Mouse (Mus musculus) liver, embryonic 12.5 days (tissue): ENCODE results near the gene Mapk7. TPM values are rescaled to one million over a fixed set of nuclear protein-coding genes. Genes with fewer than 3 reads are reported as not detected.

Experiments
- ATAC-seq: fragments of 200-750 bp; cut with Nextera tagmentation; 2 replicates; pipeline ENCODE4 v1.8.0; 2017; ENCODE audit warnings: moderate number of reproducible peaks, mild to moderate bottlenecking, moderate library complexity
- H3K27ac ChIP-seq: fragments of 300-500 bp; sonication (generic); 2 replicates; pipeline ENCODE4 v1.5.1; 2016; ENCODE audit warnings: mild to moderate bottlenecking
- H3K27me3 ChIP-seq: fragments of 300-500 bp; sonication (generic); replicated peaks from 2 replicates; pipeline ENCODE4 v1.6.1; 2016; ENCODE audit warnings: mild to moderate bottlenecking, moderate library complexity
- H3K36me3 ChIP-seq: fragments of 300-500 bp; sonication (generic); 2 replicates; pipeline ENCODE4 v1.6.1; 2016; ENCODE audit warnings: mild to moderate bottlenecking, moderate library complexity
- H3K4me1 ChIP-seq: fragments of 300-500 bp; sonication (generic); 2 replicates; pipeline ENCODE4 v1.6.1; 2016
- H3K4me2 ChIP-seq: fragments of 300-500 bp; sonication (generic); 2 replicates; pipeline ENCODE4 v1.6.1; 2016; ENCODE audit warnings: mild to moderate bottlenecking, moderate library complexity
- H3K4me3 ChIP-seq: fragments of 300-500 bp; sonication (generic); 2 replicates; pipeline ENCODE4 v1.5.1; 2016; ENCODE audit warnings: mild to moderate bottlenecking, moderate library complexity
- H3K9ac ChIP-seq: fragments of 300-500 bp; sonication (generic); 2 replicates; pipeline ENCODE4 v1.6.1; 2016; ENCODE audit warnings: mild to moderate bottlenecking, moderate library complexity
- H3K9me3 ChIP-seq: fragments of 300-500 bp; sonication (generic); replicated peaks from 2 replicates; pipeline ENCODE4 v1.6.1; 2016; ENCODE audit warnings: mild to moderate bottlenecking, moderate library complexity
- WGBS: fragments of 180-500 bp; shearing (Covaris S2); methylation state at CpG from one replicate; pipeline ENCODE4 v1.1.7; 2016; ENCODE audit not compliant: insufficient replicate concordance; 5-methylcytosine and 5-hydroxymethylcytosine counted together
- polyA plus RNA-seq: library from polyadenylated mRNA; unstranded; fragments of >200 nt; fragmentation: Nextera tagmentation; extraction: Ambion mirVana; gene quantifications from 2 replicates; pipeline ENCODE4 v1.2.1, GENCODE M21; 2016

Mapk7 gene
- polyA plus RNA-seq, result 12.9 and 14.8 TPM in 2 replicates

DNA sequence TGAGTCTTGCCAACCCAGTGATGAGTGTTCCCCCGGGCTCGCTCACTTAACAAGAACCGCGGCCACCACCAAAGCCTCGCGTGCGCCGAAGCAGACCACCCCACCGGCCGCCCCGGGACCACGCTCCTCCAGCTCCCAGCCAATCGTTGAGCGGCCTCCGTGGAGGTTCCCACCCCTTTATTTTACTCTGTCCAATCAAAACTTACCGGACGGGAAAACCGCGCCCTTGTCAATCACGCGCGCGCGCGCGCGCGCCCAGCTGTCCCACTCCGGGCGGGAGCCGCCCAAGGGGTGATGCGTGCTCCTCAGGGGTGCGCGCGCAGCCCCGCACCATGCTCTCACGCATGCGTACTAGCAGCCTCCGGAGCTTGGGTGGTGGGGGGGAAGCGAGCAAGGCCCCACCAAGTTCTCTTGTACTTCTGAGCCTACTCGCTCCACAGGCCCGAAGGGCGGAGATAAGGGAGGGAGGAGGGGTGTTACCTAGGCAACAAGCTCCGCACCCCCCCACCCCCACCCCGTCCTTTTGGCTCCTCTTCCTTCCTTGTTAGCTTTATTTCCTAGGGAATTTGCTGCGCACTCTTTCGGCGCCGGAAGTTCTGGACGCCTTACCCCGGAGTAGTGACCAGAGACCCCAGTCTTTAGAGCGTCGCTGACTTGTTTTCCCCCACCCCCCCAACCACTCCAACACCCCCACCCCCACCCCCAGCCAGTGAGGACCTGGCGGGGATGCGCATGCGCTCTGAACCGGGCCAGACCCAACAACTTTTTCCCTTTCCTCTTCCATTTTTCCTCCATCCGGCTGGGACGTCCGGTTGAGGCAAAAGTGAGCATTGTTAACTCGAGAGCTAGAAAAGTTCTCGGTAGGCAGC lies at the start of gene Mapk7:
Mapk7 (minus strand) TSS at position 278 of the 869 bp plus-strand sequence.
- WGBS, result under 1% methylated on average over 62 of the region's 62 CpGs
- H3K27me3 ChIP-seq, result no peaks in the 10 kb centered on the region
- peak within 1 kb of the TSS; percentile 83 for H3K4me2 ChIP-seq
- H3K27ac ChIP-seq, result peak within 1 kb of the TSS; percentile 75
- peak within 1 kb of the TSS; percentile 74 for H3K9ac ChIP-seq
- H3K36me3 ChIP-seq, result peaks cover 34% of the 10 kb centered on the region
- ATAC-seq, result peak; percentile 92
- H3K4me1 ChIP-seq, result peaks cover 30% of the 10 kb centered on the region
- H3K4me3 ChIP-seq, result peak within 1 kb of the TSS; percentile 74
- H3K9me3 ChIP-seq, result no peaks in the 10 kb centered on the region

DNA sequence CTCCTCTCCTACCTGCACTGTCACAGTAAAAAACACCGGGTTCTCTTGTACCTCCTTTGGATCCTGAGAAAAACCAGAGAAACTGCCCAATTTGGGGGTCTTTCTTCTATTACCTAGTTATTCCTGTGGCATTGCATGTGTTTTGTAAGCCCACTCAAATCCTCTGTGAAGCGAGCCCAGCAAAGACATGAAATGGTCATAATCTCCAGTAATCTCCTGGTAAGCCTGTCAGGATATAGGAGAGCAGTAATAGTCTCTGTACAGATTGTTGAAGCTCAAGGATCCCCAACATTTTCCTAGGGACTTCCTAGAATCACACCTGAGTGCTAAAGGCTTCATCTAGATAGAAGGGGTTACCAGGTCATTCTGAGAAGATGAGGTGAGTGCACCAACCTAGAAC lies 46.9 kb upstream of the Mapk7 start:
- Histone ChIP-seq H3K27ac (no peak overlapping the region), H3K9me3 (no peaks in the 10 kb centered on the region), H3K27me3 (0 out of 2 replicates have a peak, but pooled peaks cover 3% of the 10 kb centered on the region), H3K4me3 (no peak overlapping the region), H3K4me2 (no peak overlapping the region), H3K9ac (no peak overlapping the region), H3K4me1 (0 out of 2 replicates have a peak, but pooled peaks cover 3% of the 10 kb centered on the region), H3K36me3 (peaks cover 8% of the 10 kb centered on the region)
- no peak for ATAC-seq
- 56% methylated on average over 2 of the region's 2 CpGs for WGBS

DNA sequence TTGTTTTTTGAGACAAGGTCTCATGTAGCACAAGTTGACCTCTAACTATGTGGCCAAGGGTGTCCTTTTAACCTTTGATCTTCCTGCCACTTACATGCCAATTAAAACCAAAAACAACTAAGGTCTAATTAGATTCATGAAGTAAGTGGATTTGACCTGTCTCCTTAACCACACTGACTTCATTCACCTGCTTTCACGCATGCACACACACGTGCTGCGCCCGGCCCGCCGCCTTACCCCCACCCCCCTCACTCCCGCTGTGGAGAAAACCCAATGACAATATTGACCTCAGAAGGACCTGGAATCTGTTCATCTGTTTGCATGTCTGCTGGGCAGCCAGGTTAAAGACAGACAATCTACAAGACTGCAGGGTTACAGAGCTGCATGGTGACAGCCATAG lies 46.4 kb upstream of the Mapk7 start:
- 73% methylated on average over 7 of the region's 7 CpGs for WGBS

DNA sequence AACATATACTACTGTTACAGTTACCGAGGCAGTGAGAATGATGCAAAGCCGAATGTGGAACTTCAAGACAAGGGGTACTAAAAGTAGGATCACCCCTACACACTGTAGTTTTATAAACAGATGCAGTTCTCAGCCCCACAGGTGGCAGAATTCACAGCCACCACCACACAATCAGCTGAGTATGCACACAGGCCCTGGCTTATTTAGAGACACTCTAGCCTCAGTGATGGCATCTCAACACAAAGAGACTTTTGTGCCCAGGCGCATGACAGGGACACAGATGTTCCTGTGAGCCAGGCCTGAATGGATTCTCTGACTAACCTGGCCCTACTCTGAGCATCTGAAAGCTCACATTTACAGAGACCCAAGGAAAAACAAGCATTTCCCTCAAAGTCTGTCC lies 43.2 kb upstream of the Mapk7 start:
- Histone ChIP-seq H3K9ac (no peak overlapping the region), H3K4me3 (no peak overlapping the region), H3K27me3 (0 out of 2 replicates have a peak, but pooled peaks cover 6% of the 10 kb centered on the region), H3K36me3 (no peaks in the 10 kb centered on the region), H3K4me2 (no peak overlapping the region), H3K9me3 (no peaks in the 10 kb centered on the region), H3K27ac (no peak overlapping the region), H3K4me1 (0 out of 2 replicates have a peak, but pooled peaks cover 3% of the 10 kb centered on the region)
- ATAC-seq, result no peak
- WGBS, result 79% methylated on average over 3 of the region's 3 CpGs

More for the DNA sequence above, 46.4 kb upstream of the Mapk7 start:
- no peaks in the 10 kb centered on the region for H3K9me3 ChIP-seq
- H3K4me3 ChIP-seq, result no peak overlapping the region
- H3K27ac ChIP-seq, result no peak overlapping the region
- no peak overlapping the region for H3K9ac ChIP-seq
- peaks cover 6% of the 10 kb centered on the region; the same call in 1 of the 2 replicates for H3K36me3 ChIP-seq
- no peak overlapping the region for H3K4me2 ChIP-seq
- H3K4me1 ChIP-seq, result 0 out of 2 replicates have a peak, but pooled peaks cover 3% of the 10 kb centered on the region
- 0 out of 2 replicates have a peak, but pooled peaks cover 3% of the 10 kb centered on the region for H3K27me3 ChIP-seq
- no peak for ATAC-seq

DNA sequence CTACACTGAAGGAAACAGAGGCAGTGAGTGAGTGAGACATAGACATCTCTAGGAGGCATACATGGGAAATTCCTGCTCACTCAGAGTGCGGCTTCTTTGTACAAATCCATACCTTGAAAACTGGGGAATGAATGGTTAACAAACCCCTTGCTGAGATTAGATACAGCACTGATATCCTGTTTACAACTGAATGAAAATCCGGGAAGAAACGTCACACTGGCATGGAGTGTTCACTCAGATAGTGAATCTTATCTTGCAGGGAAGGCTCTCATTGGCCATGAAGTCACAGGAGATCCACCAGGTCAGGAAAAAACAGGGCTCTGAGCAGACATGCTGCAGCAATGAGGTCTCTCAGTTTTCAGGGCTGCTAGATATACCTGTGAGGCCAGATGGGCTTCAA lies 42.7 kb upstream of the Mapk7 start:
- H3K27ac ChIP-seq, result no peak overlapping the region
- 32% methylated on average over 3 of the region's 3 CpGs for whole genome bisulfite sequencing
- no peak overlapping the region for H3K4me3 ChIP-seq
- H3K9me3 ChIP-seq, result no peaks in the 10 kb centered on the region
- no peak for ATAC-seq
- 0 out of 2 replicates have a peak, but pooled peaks cover 3% of the 10 kb centered on the region for H3K4me1 ChIP-seq
- H3K27me3 ChIP-seq, result 0 out of 2 replicates have a peak, but pooled peaks cover 6% of the 10 kb centered on the region
- no peaks in the 10 kb centered on the region for H3K36me3 ChIP-seq
- H3K9ac ChIP-seq, result no peak overlapping the region
- no peak overlapping the region for H3K4me2 ChIP-seq

DNA sequence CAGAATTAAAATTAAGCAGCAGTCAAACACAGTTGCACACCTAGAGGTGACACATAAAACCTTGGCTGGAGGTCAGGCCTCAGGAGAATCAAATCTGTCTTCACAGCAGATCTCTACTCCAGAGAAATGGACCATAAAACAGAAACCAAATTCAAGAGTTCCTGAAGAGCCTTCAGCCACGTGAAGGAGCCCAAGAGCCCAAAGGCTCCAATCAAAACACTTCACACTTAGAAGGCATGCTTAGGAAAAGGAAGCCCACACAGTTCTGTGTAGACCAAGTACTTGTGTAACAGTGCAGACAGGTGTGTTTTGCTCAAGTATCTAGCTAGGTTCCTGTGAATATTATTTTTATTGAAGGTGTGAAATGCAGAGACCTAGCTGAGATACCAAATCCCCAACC lies 41.3 kb upstream of the Mapk7 start:
- Histone ChIP-seq H3K9me3 (no peaks in the 10 kb centered on the region), H3K27me3 (0 out of 2 replicates have a peak, but pooled peaks cover 6% of the 10 kb centered on the region), H3K9ac (no peak overlapping the region), H3K4me2 (no peak overlapping the region), H3K4me3 (no peak overlapping the region), H3K27ac (no peak overlapping the region), H3K36me3 (no peaks in the 10 kb centered on the region), H3K4me1 (no peaks in the 10 kb centered on the region)
- ATAC-seq, result no peak
- 39% methylated on average over 1 of the region's 1 CpGs for WGBS

DNA sequence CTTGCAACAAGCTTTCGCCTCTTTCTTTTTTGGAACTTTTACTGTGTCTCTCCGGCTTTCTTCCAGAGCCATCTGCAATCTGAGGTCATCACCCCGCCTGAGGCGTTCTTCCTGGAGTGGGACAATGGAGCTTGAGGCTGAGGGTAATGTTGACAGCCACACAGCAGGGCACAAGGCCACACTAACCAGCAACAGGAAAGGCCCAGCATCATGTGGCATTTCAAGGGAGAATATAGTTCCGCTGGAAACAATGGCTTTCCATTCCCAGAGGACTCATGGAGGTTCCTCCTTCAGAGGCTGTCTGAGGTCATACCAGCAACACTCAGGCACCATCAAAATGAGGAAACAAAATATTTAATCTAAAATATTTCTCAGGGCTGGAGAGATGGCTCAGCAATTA lies 39.4 kb upstream of the Mapk7 start:
- H3K9me3 ChIP-seq, result no peaks in the 10 kb centered on the region
- no peak for ATAC-seq
- no peak overlapping the region for H3K4me2 ChIP-seq
- H3K9ac ChIP-seq, result no peak overlapping the region
- WGBS, result 41% methylated on average over 5 of the region's 5 CpGs
- no peak overlapping the region for H3K4me3 ChIP-seq
- no peaks in the 10 kb centered on the region for H3K36me3 ChIP-seq
- H3K27ac ChIP-seq, result no peak overlapping the region
- H3K27me3 ChIP-seq, result 0 out of 2 replicates have a peak, but pooled peaks cover 6% of the 10 kb centered on the region
- H3K4me1 ChIP-seq, result 0 out of 2 replicates have a peak, but pooled peaks cover 3% of the 10 kb centered on the region

DNA sequence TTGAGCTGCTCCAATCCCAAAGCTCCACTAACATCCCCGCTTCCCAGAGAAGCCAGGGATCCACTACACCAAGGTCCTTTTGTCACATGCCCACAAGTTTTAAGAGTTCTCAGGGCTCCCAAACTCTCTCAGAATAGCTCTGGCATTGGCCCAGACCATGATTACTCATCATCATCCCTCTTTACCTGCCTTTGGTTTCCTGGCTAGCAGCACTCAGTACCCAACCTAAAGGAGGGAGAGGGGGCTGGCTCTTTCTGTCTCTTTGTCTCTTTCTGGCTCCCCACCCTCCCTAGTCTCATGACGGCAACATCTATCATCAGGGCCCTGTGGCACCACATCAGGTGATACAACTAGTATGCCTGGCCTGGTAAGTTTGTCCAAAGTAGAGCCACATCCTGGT lies 38.6 kb upstream of the Mapk7 start:
- Histone ChIP-seq H3K9me3 (no peaks in the 10 kb centered on the region), H3K27me3 (0 out of 2 replicates have a peak, but pooled peaks cover 6% of the 10 kb centered on the region), H3K4me2 (no peak overlapping the region), H3K27ac (no peak overlapping the region), H3K36me3 (no peaks in the 10 kb centered on the region), H3K4me1 (0 out of 2 replicates have a peak, but pooled peaks cover 3% of the 10 kb centered on the region), H3K9ac (no peak overlapping the region), H3K4me3 (no peak overlapping the region)
- 76% methylated on average over 2 of the region's 2 CpGs for WGBS
- ATAC-seq, result no peak

DNA sequence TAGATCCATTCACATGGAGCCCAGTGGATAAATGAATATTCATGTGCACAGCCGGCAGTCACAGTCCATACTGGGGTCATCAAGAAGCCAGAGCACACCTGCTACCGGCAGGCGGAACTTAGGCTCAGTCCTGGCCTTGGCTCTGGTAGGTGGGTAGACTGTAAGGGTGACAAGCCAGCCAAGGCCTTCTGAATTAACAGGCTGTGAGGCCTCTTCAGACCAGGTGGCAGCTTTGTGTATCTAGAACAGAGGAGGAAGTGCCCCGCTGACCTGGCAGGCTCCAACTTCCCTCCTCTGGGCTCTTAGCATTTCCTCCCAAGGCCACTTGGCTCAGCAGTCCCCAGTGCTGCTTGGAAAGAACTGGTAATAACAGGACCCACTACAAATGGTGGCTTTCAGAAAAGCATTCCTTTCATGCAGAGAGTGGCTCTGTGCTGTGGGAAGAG lies 35.1 kb upstream of the Mapk7 start:
- Histone ChIP-seq H3K27me3 (no peaks in the 10 kb centered on the region), H3K4me2 (no peak overlapping the region), H3K27ac (no peak overlapping the region), H3K9ac (no peak overlapping the region), H3K4me3 (no peak overlapping the region), H3K36me3 (no peaks in the 10 kb centered on the region), H3K4me1 (0 out of 2 replicates have a peak, but pooled peaks cover 3% of the 10 kb centered on the region), H3K9me3 (no peaks in the 10 kb centered on the region)
- 53% methylated on average over 4 of the region's 4 CpGs for WGBS
- ATAC-seq, result no peak

DNA sequence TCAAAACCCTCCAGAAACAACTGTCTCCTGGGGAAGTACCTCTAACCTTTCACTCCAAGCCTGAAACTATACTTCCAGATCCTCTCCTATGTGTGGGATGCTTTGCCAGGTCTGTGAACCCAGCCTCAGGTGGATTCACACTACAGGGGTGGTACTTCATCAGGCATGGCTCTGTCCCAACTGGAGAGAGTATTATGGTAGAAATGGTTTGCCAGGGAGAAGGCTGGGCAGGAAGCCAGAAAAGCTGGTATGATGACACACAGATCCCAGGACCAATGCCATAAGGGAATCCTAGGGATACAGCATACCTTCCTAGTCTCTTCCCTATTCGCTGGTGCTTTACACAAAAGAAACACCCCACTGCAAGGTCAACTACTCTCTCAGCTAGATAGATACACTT lies 32.7 kb upstream of the Mapk7 start:
- 0 out of 2 replicates have a peak, but pooled peaks cover 3% of the 10 kb centered on the region for H3K4me1 ChIP-seq
- H3K27me3 ChIP-seq, result no peaks in the 10 kb centered on the region
- no peak overlapping the region for H3K9ac ChIP-seq
- 61% methylated on average over 1 of the region's 1 CpGs for WGBS
- no peak overlapping the region for H3K4me3 ChIP-seq
- no peak overlapping the region for H3K4me2 ChIP-seq
- no peak overlapping the region for H3K27ac ChIP-seq
- peaks cover 5% of the 10 kb centered on the region; the same call in 1 of the 2 replicates for H3K36me3 ChIP-seq
- H3K9me3 ChIP-seq, result no peaks in the 10 kb centered on the region
- no peak for ATAC-seq

DNA sequence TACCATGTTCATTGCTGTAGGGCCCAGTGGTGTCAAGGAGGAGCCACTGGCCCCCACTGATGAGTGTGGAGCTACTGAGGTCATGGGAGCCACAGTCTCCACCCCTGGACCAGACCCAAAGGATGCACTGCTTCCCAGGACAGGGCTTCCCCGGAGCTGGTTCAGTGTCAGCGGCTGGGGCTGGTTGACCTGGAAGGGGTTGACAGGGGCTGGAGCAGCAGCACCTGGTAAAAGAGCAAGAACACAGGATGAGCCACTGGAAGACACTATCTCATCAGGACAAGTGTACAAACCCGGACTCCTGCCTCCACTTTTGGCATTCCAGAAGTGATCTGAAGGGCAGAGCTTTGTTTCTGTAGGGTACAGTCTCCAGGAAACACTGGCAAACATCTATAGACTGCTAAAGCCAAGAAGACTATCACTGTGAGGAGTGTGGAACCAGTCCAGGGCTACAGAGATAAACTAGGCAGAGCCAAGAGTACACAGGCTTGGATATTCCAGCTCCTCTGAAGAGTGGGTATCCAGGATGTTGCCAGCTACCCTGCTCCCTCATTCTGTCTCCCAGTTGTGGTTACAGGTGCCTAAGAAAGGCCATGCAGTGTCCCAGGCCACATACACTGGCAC lies 25.4 kb upstream of the Mapk7 start:
- no peak overlapping the region for H3K4me3 ChIP-seq
- H3K27ac ChIP-seq, result no peak overlapping the region
- WGBS, result 78% methylated on average over 3 of the region's 3 CpGs
- ATAC-seq, result no peak
- H3K27me3 ChIP-seq, result no peaks in the 10 kb centered on the region
- H3K9ac ChIP-seq, result no peak overlapping the region
- peaks cover 14% of the 10 kb centered on the region; the same call in 1 of the 2 replicates for H3K36me3 ChIP-seq
- H3K4me2 ChIP-seq, result no peak overlapping the region
- H3K4me1 ChIP-seq, result no peaks in the 10 kb centered on the region
- no peaks in the 10 kb centered on the region for H3K9me3 ChIP-seq

DNA sequence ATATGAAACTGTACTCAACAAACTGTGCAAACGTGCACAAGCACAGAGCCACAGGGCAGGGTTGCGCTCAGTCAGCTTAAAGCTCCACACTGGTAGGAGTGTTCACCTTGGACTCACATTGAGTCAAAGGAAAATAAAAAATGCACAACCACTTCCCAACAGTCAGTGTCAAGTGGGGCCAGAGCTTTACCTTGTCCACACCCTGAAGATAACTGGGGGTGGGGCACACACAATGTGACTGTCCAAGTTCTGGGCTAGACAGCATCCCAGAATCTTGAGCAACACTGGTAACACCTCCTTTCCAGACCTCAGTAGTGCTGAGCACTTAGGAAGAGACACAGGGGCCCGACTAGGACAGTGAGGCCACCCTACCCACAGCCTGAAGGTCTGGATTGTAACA lies 24.7 kb upstream of the Mapk7 start:
- H3K4me1 ChIP-seq, result no peaks in the 10 kb centered on the region
- ATAC-seq, result no peak
- no peak overlapping the region for H3K4me3 ChIP-seq
- H3K36me3 ChIP-seq, result peaks cover 14% of the 10 kb centered on the region; the same call in 1 of the 2 replicates
- H3K27ac ChIP-seq, result no peak overlapping the region
- no peak overlapping the region for H3K4me2 ChIP-seq
- H3K9me3 ChIP-seq, result no peaks in the 10 kb centered on the region
- WGBS, result 75% methylated on average over 3 of the region's 3 CpGs
- H3K27me3 ChIP-seq, result no peaks in the 10 kb centered on the region
- no peak overlapping the region for H3K9ac ChIP-seq
